Mouse (Mus musculus): Measurements from ENCODE around the gene Bri3bp.

GRCm38 (mm10) chr5:125413763-125414162 lies 27.6 kb upstream of the Bri3bp start:
- TF ChIP-seq CTCF (IDR thresholded peaks at IDR 0.05; ENCODE audit: low read depth): no peak
- peak; percentile 89 for TF ChIP-seq EP300 (IDR thresholded peaks at IDR 0.05; ENCODE audit: low read depth)
